Mouse (Mus musculus): ENCODE results near the gene Ocel1. TPM values are rescaled to one million over a fixed set of nuclear protein-coding genes. Genes with fewer than 3 reads are reported as not detected.

Gene Ocel1
- polyA plus RNA-seq, 1 experiment from 2014 or later, result 5.3 TPM

DNA sequence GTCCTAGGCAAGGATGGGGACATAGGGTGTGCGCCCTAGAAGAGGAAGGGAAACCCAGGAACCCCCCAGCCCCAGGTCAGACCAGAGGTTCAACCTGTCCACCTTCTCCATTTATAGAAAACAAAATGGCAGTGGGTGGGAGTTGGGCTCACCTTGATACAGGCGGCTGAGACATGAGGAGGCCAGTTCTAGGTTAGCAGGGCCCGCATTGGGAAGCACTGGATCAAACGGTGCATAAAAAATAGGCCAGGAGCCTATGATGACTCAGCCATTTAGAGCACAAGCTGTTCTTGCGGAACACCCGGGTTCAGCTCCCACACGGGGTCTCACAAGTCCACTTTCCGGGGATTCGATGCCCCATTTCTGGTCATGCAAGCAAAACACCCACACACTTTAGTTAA is 33.9 kb downstream of the Ocel1 start:
- 91% methylated on average over 9 of the region's 9 CpGs for WGBS
- no peak overlapping the region for H3K9ac ChIP-seq (ENCODE audit: low read depth, low read length)
- H3K27ac ChIP-seq (ENCODE audit: low read length), result no peak overlapping the region
- H3K4me1 ChIP-seq (ENCODE audit: control insufficient read depth, insufficient read depth, low read length), result peaks cover 13% of the 10 kb centered on the region; the same call in 1 of the 2 replicates
- H3K9me3 ChIP-seq (replicated peaks; ENCODE audit: control insufficient read depth, low read length, poor library complexity, severe bottlenecking), result no peaks in the 10 kb centered on the region
- ATAC-seq, result no peak
- H3K4me3 ChIP-seq (ENCODE audit: low read depth, low read length), result no peak overlapping the region
- H3K27me3 ChIP-seq (ENCODE audit: control insufficient read depth, insufficient read depth, low read depth, low read length), result no peaks in the 10 kb centered on the region
- no peaks in the 10 kb centered on the region for H3K36me3 ChIP-seq (ENCODE audit: control insufficient read depth, insufficient read depth, low read length)
- H3K4me2 ChIP-seq (ENCODE audit: low read length), result no peak overlapping the region; the same call in 1 of the 2 replicates

DNA sequence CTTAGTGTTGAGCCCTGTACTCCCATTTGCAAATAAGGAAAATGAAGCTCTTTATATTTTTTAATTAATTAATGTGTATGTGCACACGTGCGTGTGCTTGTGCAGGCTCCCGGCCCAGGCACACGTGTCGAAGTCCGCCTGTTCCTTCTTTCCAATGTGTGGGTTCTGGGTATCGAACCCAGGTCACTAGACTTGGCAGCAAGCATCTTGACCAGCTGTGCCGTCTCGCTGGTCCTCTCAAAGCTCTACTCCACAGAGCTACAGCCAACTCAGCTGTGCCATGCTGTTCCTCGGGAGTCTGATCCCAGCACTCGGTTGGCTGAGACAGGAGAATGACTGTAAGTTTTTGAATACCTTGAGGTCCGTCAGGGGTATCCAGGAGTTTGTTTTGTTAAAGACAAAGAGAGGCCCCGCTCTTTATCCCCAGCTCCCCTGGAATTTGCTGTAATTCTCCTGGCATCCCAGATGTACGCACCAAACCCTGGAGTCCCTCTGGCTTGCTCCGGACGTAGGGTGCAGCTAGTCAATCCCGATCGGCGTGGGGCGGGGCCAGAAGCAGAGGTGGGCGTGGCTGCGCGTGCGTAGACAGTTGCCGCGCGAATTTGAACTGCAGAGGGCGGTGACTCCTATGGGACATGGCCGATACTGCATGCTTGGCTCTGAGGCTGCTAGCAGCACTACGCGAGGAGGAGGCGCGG is 34.5 kb downstream of the Ocel1 start, which contains the start of gene Ankle1:
Gene Ankle1, plus strand, starts transcription at position 610 of the 698 bp plus-strand sequence.
- no peaks in the 10 kb centered on the region for H3K27me3 ChIP-seq (ENCODE audit: control insufficient read depth, insufficient read depth, low read depth, low read length)
- H3K9ac ChIP-seq (ENCODE audit: low read depth, low read length), result peak within 1 kb of the TSS; percentile 52
- 17% methylated on average over 33 of the region's 33 CpGs for WGBS
- peak within 1 kb of the TSS; percentile 97 for H3K4me2 ChIP-seq (ENCODE audit: low read length)
- ATAC-seq, result peak; percentile 90
- H3K27ac ChIP-seq (ENCODE audit: low read length), result 0 out of 2 replicates have a peak within 1 kb of the TSS, but pooled peaks have one; percentile 17
- H3K36me3 ChIP-seq (ENCODE audit: control insufficient read depth, insufficient read depth, low read length), result no peaks in the 10 kb centered on the region
- no peaks in the 10 kb centered on the region for H3K9me3 ChIP-seq (replicated peaks; ENCODE audit: control insufficient read depth, low read length, poor library complexity, severe bottlenecking)
- H3K4me1 ChIP-seq (ENCODE audit: control insufficient read depth, insufficient read depth, low read length), result peaks cover 13% of the 10 kb centered on the region; the same call in 1 of the 2 replicates
- H3K4me3 ChIP-seq (ENCODE audit: low read depth, low read length), result peak within 1 kb of the TSS; percentile 47

DNA sequence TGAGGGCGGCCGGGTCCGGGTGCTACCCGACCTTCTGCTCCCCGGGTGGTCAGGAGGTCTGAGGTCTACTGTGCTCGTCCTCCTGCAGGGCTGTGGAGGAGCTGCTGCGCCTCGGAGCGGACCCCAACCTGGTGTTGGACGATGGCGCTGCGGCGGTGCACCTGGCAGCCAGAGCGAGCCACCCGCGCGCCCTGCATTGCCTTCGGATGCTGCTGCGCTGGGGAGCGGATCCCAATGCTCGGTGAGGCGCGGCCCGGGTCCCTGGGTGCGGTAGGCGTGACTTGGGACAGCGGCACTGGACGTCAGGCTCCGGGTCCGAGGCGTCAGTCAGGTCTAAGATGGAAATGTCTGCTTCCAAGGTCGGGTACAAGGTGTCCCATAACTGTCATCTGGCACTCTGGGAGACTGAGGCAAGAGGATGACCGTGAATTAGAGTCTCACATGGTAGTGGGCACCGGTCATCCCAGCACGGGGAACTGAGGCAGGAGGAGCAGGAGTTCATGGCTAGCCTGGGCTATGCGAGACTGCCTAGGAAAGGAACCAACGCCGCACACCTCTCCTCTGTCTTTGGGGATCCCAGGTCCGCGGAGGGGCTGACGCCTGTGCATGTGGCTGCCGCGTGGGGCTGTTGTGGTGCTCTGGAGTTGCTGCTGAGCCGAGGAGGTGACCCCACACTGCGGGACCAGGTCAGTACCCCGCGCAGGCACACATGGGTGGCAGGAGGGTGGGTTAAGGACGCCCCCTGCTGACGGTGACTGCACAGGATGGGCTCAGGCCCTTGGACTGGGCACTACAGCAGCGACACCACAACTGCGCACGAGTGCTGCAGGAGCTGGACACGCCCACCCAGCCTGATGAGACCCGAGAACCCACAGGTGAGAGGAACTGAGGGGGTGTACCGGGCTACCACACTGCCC is 35.3 kb downstream of the Ocel1 start:
- H3K27ac ChIP-seq (ENCODE audit: low read length), result no peak overlapping the region
- peak overlapping the region; percentile 46 for H3K9ac ChIP-seq (ENCODE audit: low read depth, low read length)
- under 1% methylated on average over 55 of the region's 55 CpGs for WGBS
- no peaks in the 10 kb centered on the region for H3K9me3 ChIP-seq (replicated peaks; ENCODE audit: control insufficient read depth, low read length, poor library complexity, severe bottlenecking)
- H3K36me3 ChIP-seq (ENCODE audit: control insufficient read depth, insufficient read depth, low read length), result no peaks in the 10 kb centered on the region
- ATAC-seq, result peak; percentile 43; the same call in 1 of the 2 replicates
- H3K4me2 ChIP-seq (ENCODE audit: low read length), result peak overlapping the region; percentile 97
- peaks cover 13% of the 10 kb centered on the region; the same call in 1 of the 2 replicates for H3K4me1 ChIP-seq (ENCODE audit: control insufficient read depth, insufficient read depth, low read length)
- H3K4me3 ChIP-seq (ENCODE audit: low read depth, low read length), result peak overlapping the region; percentile 47
- no peaks in the 10 kb centered on the region for H3K27me3 ChIP-seq (ENCODE audit: control insufficient read depth, insufficient read depth, low read depth, low read length)

DNA sequence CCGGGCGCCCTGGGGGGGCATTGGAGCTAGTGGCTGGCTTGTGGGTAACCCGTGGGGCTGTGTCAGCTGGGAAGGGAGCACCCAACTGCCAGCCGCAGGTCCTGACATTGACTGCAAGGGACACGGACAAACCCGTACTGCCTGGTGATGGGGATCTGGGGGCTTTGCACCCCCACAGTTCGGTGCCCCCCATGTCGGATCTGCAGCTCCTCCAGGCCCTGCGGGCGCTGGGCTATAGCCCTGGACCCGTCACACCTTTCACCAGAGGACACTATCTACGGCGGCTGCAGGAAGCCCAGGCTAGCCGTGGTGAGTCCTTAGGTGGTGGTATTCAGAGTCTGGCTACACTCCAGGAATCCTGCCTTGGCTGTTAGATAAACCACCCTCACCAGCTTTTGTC is 36.3 kb downstream of the Ocel1 start:
- H3K9ac ChIP-seq (ENCODE audit: low read depth, low read length), result no peak overlapping the region
- WGBS, result 90% methylated on average over 14 of the region's 14 CpGs
- no peak overlapping the region for H3K4me3 ChIP-seq (ENCODE audit: low read depth, low read length)
- H3K4me2 ChIP-seq (ENCODE audit: low read length), result no peak overlapping the region
- no peaks in the 10 kb centered on the region for H3K9me3 ChIP-seq (replicated peaks; ENCODE audit: control insufficient read depth, low read length, poor library complexity, severe bottlenecking)
- no peaks in the 10 kb centered on the region for H3K36me3 ChIP-seq (ENCODE audit: control insufficient read depth, insufficient read depth, low read length)
- ATAC-seq, result no peak
- no peak overlapping the region for H3K27ac ChIP-seq (ENCODE audit: low read length)
- peaks cover 13% of the 10 kb centered on the region; the same call in 1 of the 2 replicates for H3K4me1 ChIP-seq (ENCODE audit: control insufficient read depth, insufficient read depth, low read length)
- no peaks in the 10 kb centered on the region for H3K27me3 ChIP-seq (ENCODE audit: control insufficient read depth, insufficient read depth, low read depth, low read length)

GRCm38 (mm10) chr8:71408231-71408630 is 37.1 kb downstream of the Ocel1 start:
- Histone ChIP-seq H3K9ac (ENCODE audit: low read depth, low read length) (no peak overlapping the region), H3K9me3 (replicated peaks; ENCODE audit: control insufficient read depth, low read length, poor library complexity, severe bottlenecking) (no peaks in the 10 kb centered on the region), H3K4me1 (ENCODE audit: control insufficient read depth, insufficient read depth, low read length) (peaks cover 13% of the 10 kb centered on the region; the same call in 1 of the 2 replicates), H3K4me2 (ENCODE audit: low read length) (no peak overlapping the region), H3K36me3 (ENCODE audit: control insufficient read depth, insufficient read depth, low read length) (no peaks in the 10 kb centered on the region), H3K27me3 (ENCODE audit: control insufficient read depth, insufficient read depth, low read depth, low read length) (no peaks in the 10 kb centered on the region), H3K4me3 (ENCODE audit: low read depth, low read length) (no peak overlapping the region), H3K27ac (ENCODE audit: low read length) (no peak overlapping the region)
- ATAC-seq, result no peak
- WGBS, result 96% methylated on average over 4 of the region's 4 CpGs

DNA sequence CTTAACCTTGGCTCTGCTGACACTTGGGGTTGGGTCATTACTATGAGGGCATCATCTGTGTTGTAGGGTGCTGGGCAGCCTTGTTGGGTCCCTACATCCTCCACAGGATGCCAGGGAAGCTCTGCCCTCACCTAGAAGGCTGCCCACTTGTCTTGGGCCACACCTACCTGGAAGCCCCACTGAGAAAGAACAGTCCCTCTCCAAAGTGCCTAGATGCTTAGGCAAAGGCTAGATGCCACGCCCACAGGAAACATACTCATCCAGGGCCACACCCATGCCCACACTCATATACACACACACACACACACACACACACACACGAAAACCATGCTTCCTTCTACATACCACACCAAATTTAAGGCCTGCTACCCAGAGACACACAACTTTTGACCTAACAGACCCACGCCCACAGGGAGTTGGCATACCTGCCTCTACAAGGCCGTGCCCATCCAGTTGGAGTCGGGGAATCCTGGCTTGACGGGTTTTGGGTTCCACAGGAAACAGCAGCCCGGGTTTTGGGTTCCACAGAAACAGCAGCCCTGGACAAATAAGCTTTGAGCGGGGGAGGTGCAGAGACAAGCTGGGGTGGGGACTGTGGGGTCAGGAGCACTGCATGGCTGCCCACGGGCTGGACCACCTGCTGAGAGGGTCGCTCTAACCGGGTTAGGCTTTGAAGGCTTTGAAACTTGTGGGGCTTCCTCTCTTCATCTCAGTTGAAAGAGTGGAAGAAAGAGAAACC is 40.6 kb downstream of the Ocel1 start:
- Histone ChIP-seq H3K27me3 (ENCODE audit: control insufficient read depth, insufficient read depth, low read depth, low read length) (no peaks in the 10 kb centered on the region), H3K4me2 (ENCODE audit: low read length) (no peak overlapping the region), H3K36me3 (ENCODE audit: control insufficient read depth, insufficient read depth, low read length) (no peaks in the 10 kb centered on the region), H3K4me3 (ENCODE audit: low read depth, low read length) (no peak overlapping the region), H3K4me1 (ENCODE audit: control insufficient read depth, insufficient read depth, low read length) (peaks cover 2% of the 10 kb centered on the region; the same call in 1 of the 2 replicates), H3K9ac (ENCODE audit: low read depth, low read length) (no peak overlapping the region), H3K27ac (ENCODE audit: low read length) (no peak overlapping the region), H3K9me3 (replicated peaks; ENCODE audit: control insufficient read depth, low read length, poor library complexity, severe bottlenecking) (no peaks in the 10 kb centered on the region)
- ATAC-seq, result no peak
- WGBS, result 50% methylated on average over 11 of the region's 11 CpGs

DNA sequence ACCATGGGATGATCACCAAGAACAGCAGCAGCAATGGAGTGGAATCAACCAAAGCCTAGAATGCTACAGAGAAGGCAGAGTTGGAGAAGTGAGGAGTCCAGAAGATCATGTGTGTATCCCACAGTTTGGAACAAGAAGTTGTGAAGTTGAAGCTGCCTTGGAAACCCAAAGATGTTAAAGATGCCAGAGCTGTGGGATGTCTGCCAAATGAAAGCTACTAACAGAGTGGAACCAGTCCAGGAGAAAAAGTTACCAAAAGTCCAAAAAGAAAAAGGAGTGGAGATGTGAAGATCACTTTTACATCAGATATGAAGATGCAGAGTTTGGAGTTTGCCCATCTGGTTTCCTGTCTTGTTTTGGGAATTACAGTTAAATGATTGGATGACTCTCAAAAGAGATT is 51.0 kb downstream of the Ocel1 start:
- no peak for ATAC-seq
- Histone ChIP-seq H3K36me3 (ENCODE audit: control insufficient read depth, insufficient read depth, low read length) (no peaks in the 10 kb centered on the region), H3K4me2 (ENCODE audit: low read length) (no peak overlapping the region), H3K4me1 (ENCODE audit: control insufficient read depth, insufficient read depth, low read length) (no peaks in the 10 kb centered on the region), H3K9me3 (replicated peaks; ENCODE audit: control insufficient read depth, low read length, poor library complexity, severe bottlenecking) (no peaks in the 10 kb centered on the region), H3K27me3 (ENCODE audit: control insufficient read depth, insufficient read depth, low read depth, low read length) (no peaks in the 10 kb centered on the region), H3K4me3 (ENCODE audit: low read depth, low read length) (no peak overlapping the region), H3K9ac (ENCODE audit: low read depth, low read length) (no peak overlapping the region), H3K27ac (ENCODE audit: low read length) (no peak overlapping the region)

All from midbrain, embryonic 16.5 days (tissue).